Mouse (Mus musculus) heart, postnatal 10 days (tissue): ENCODE data around the gene Gm21958. TPM values are rescaled to one million over a fixed set of nuclear protein-coding genes. Genes with fewer than 3 reads are reported as not detected.

ENCODE experiments used
- DNase-seq, 2 experiments: peaks; one replicate each; pipeline ENCODE4 v3.0.0; 2021
- intact Hi-C: fragments of 180-260 bp; cut with DNase I; formaldehyde crosslinking; loops from one replicate; pipeline ENCODE4 v1.15.1; 2025
- total RNA-seq, 2 experiments: library from RNA; stranded (reverse); gene quantifications; 2 replicates each; pipeline ENCODE4 v1.2.3; 2021

Gm21958 gene
- total RNA-seq, 2 experiments from 2014 or later = not detected

DNA sequence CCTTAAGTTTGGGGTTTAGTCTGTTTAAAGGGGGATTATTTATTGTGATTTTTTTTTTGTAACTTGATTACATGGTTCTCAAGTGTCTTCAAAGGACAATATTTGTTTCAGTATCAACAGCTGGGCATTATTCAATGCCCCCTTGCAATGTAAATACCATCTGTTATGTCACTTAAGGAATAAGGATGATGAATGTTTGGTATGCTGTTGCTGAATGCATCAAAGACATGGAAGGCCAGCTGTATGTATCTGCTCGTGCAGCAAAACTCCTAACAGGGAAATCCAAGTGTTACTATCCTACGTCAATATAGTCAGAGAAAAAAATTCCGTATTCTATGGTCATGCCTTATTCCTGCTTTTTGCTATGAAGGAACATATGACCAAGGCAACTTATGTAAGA is 46.0 kb downstream of the Gm21958 start:
- intact Hi-C loops = no loop called here
- DNase-seq = no peak

Other genes starting within 250 kb of the Gm21958 start
- 10 to 100 TPM; 35.1 to 41.8 TPM for gene Supt20, start 21.5 kb downstream of the Gm21958 start, total RNA-seq
- 10 to 100 TPM; 22.6 to 24.8 TPM for gene Exosc8, start 21.0 kb upstream of the Gm21958 start, total RNA-seq
- gene Alg5, start 21.2 kb upstream of the Gm21958 start, total RNA-seq = 10 to 100 TPM; 17.4 to 17.6 TPM
- 1 to 10 TPM; 1.3 to 2.0 TPM for gene Smad9, start 41.2 kb upstream of the Gm21958 start, total RNA-seq
- 10 to 100 TPM; 27.5 to 34.8 TPM for gene Rfxap, start 93.4 kb upstream of the Gm21958 start, total RNA-seq
- under 1 TPM; 0.14 to 0.35 TPM for gene Sertm1, start 201.5 kb upstream of the Gm21958 start, total RNA-seq